Mouse (Mus musculus): ENCODE results near the gene Erbb3. TPM values are rescaled to one million over a fixed set of nuclear protein-coding genes. Genes with fewer than 3 reads are reported as not detected.

The Erbb3 gene
- 11.3 TPM for polyA plus RNA-seq (2017; shearing (Covaris generic))

DNA sequence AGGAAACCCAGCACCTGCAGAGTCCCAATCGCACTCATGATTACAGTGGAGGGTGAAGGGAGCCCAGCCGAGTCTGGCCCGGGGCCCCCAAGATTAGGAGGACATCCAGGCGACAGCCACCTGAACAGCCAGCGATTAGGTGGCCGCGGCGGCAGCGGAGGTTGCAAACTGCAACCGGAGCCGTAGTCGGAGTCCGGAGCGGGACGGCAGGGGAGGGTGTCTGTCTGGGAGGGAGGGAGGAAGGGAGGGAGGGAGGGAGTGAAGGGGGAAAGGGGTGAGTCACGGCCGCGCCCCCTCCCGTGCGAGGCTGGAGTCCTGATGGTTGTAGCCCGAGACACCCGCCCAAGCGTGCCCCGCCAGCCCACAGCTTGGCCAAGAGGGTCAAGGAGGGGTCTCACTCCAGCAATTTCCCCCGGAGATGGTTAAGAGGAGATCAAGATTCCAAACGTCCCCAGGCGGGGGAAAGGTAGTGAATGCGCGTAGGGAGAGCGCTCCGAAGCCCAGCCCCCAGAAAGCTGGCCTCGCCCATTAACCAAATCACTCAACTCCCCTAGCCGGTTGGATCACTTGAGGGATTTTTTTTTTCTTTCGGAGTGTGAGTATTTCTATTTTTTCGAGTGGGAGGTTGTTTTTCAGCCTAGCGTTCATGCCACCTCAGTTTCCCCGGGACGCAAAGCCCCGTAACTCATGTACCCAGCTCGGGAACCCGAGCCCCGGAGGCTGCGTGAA is at the start of gene Erbb3:
Erbb3 (minus strand) TSS at position 189 of the 729 bp plus-strand sequence.

DNA sequence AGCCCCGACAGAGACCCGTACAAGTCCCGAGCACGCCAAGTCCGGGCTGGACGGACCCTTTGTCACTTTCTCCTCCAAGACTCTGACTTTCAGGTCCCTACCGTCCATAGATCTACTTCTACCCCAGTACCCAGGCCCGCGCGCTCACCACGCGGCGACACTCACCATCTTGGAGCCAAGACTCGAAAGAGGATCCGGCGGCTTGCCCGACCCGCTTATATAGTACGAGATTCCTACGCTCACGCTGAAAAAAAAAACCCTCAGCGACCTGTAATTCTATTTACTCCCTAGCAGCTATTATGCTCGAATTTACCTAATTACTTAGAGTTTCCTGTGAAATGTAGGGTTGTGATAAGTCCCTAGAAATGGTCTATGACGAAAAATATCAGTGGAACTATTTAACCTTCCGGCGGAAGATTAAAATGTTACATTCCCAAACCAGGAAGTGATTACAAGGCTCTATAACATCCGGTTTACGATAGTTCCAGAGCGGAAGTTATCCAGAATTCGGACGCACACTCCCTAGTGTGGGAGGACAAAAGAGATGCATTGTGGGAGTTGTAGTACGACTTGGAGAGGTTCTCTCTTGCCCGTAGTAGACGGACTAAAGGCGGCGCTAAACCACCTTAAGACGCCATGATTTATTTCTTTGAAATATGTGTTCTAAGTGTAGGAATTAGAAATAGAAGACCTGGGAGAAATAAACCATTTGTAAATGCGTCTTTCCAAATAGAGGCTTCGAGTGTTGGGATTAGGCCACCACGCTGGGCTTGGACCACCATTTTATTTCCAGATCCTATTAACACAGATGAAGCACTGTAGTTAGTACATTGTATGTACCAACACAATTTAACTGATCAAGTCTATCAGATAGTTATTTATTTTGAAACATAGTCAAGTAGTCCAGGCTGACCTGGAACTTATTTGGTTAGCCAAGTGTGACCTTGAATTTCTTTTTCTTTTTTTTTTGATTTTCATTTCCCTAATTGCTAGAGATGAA is 37.2 kb upstream of the Erbb3 start, which contains the start of gene Rps26:
Rps26 (minus strand) TSS at position 437 of the 1,000 bp plus-strand sequence.

DNA sequence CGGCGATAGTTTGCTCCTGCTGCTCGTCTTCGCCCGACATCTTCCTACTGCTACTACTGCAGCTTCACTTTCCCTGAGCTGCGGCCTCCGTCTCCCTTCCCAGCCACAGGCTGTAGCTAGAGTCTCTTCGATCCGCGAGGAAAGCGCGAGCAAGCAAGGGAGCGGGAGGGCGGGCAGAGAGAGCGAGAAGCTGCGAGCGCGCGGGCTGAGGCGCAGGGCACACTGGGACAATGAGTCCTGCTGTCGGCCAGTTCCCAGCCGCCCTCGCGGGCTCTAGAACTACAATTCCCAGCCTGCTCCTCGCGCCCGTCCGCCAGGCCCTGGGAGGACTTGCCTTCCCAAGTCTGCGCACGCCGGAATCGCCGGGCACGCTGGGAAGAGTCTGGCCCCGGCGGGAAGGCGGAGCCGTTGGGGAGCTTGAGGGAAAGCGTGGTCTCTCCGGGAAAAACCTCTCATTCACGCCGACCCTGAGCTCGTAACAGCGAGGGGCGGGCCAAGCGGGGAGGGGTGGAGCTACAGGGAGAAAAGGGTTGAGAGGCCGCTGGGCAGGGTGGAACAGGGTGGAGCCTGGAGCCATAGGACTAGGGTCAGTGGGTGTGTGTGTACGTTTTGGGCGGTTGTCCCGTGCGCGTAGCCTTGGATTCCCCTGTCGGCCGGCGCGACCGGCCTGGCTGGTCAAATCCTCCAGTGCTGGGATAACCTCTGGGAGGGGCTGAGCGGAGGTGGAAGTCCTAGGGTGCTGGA is 23.5 kb downstream of the Erbb3 start, which contains the start of gene Pa2g4:
Pa2g4 (minus strand) TSS at position 200 of the 744 bp plus-strand sequence.

GRCm38 (mm10) chr10:128548947-128549681 is 40.3 kb downstream of the Erbb3 start, which contains the start of gene Rpl41:
Rpl41 (minus strand) TSS chr10:128549305.

GRCm38 (mm10) chr10:128547361-128548032 is 42.0 kb downstream of the Erbb3 start, which contains the start of gene Zc3h10:
Zc3h10 (minus strand) TSS chr10:128547774.

GRCm38 (mm10) chr10:128525671-128526308 is 63.7 kb downstream of the Erbb3 start, which contains the start of gene Esyt1:
Esyt1 (minus strand) TSS chr10:128525871.

Other genes with a start within 250 kb of the Erbb3 start
- 12.2 TPM for gene Coq10a, start 220.7 kb downstream of the Erbb3 start, polyA plus RNA-seq (2017; shearing (Covaris generic))
- gene Ankrd52, start 212.5 kb downstream of the Erbb3 start, polyA plus RNA-seq (2017; shearing (Covaris generic)), result 2.6 TPM
- gene Slc39a5, start 188.4 kb downstream of the Erbb3 start, polyA plus RNA-seq (2017; shearing (Covaris generic)), result 0.13 TPM
- gene Nabp2, start 178.2 kb downstream of the Erbb3 start, polyA plus RNA-seq (2017; shearing (Covaris generic)), result 128 TPM
- gene Rnf41, start 178.0 kb downstream of the Erbb3 start, polyA plus RNA-seq (2017; shearing (Covaris generic)), result 47.8 TPM
- gene Smarcc2, start 130.4 kb downstream of the Erbb3 start, polyA plus RNA-seq (2017; shearing (Covaris generic)), result 131 TPM
- gene Myl6, start 95.5 kb downstream of the Erbb3 start, polyA plus RNA-seq (2017; shearing (Covaris generic)), result 1,659 TPM
- gene Myl6b, start 91.0 kb downstream of the Erbb3 start, polyA plus RNA-seq (2017; shearing (Covaris generic)), result 3.1 TPM
- gene Esyt1, start 63.8 kb downstream of the Erbb3 start, polyA plus RNA-seq (2017; shearing (Covaris generic)), result 182 TPM
- gene Zc3h10, start 41.9 kb downstream of the Erbb3 start, polyA plus RNA-seq (2017; shearing (Covaris generic)), result 26.0 TPM
- 3,120 TPM for gene Rpl41, start 40.3 kb downstream of the Erbb3 start, polyA plus RNA-seq (2017; shearing (Covaris generic))
- 35.9 TPM for gene Pa2g4, start 23.7 kb downstream of the Erbb3 start, polyA plus RNA-seq (2017; shearing (Covaris generic))
- gene Rps26, start 37.1 kb upstream of the Erbb3 start, polyA plus RNA-seq (2017; shearing (Covaris generic)), result 829 TPM
- gene Ikzf4, start 56.3 kb upstream of the Erbb3 start, polyA plus RNA-seq (2017; shearing (Covaris generic)), result 148 TPM
- 51.9 TPM for gene Suox, start 84.4 kb upstream of the Erbb3 start, polyA plus RNA-seq (2017; shearing (Covaris generic))
- 49.0 TPM for gene Rab5b, start 106.6 kb upstream of the Erbb3 start, polyA plus RNA-seq (2017; shearing (Covaris generic))
- 4.9 TPM for gene Pmel, start 114.5 kb upstream of the Erbb3 start, polyA plus RNA-seq (2017; shearing (Covaris generic))
- 38.5 TPM for gene Cdk2, start 115.4 kb upstream of the Erbb3 start, polyA plus RNA-seq (2017; shearing (Covaris generic))
- 715 TPM for gene Dgka, start 155.2 kb upstream of the Erbb3 start, polyA plus RNA-seq (2017; shearing (Covaris generic))
- gene Pym1, start 158.2 kb upstream of the Erbb3 start, polyA plus RNA-seq (2017; shearing (Covaris generic)), result 38.2 TPM
- not detected for gene Mmp19, start 201.3 kb upstream of the Erbb3 start, polyA plus RNA-seq (2017; shearing (Covaris generic))
- 124 TPM for gene Dnajc14, start 214.4 kb upstream of the Erbb3 start, polyA plus RNA-seq (2017; shearing (Covaris generic))
- gene Tmem198b, start 214.7 kb upstream of the Erbb3 start, polyA plus RNA-seq (2017; shearing (Covaris generic)), result 5.1 TPM
- 164 TPM for gene Sarnp, start 227.7 kb upstream of the Erbb3 start, polyA plus RNA-seq (2017; shearing (Covaris generic))
- 77.1 TPM for gene Ormdl2, start 232.0 kb upstream of the Erbb3 start, polyA plus RNA-seq (2017; shearing (Covaris generic))

Measured in activated CD4-positive, CD25-positive, alpha-beta regulatory T cell, adult 9 weeks (primary cell).